Mouse (Mus musculus): ENCODE data around the gene Tfrc. TPM values are rescaled to one million over a fixed set of nuclear protein-coding genes. Genes with fewer than 3 reads are reported as not detected.

Gene Tfrc
- total and polyA plus RNA-seq, 2 experiments from 2014 or later = 35.3 to 112 TPM

GRCm38 (mm10) chr16:32672861-32673560 is 64.3 kb downstream of the Tfrc start:
- peaks cover 76% of the 10 kb centered on the region for H3K36me3 ChIP-seq (ENCODE audit: insufficient read depth)

GRCm38 (mm10) chr16:32674121-32674740 is 65.5 kb downstream of the Tfrc start:
- TF ChIP-seq CTCF (IDR thresholded peaks at IDR 0.05; ENCODE audit: low read depth) = no peak
- no peaks in the 10 kb centered on the region for H3K4me1 ChIP-seq (ENCODE audit: insufficient read depth)
- DNase-seq (no peak), ATAC-seq (no peak)
- peaks cover 83% of the 10 kb centered on the region for H3K36me3 ChIP-seq (ENCODE audit: insufficient read depth)
- H3K9me3 ChIP-seq (ENCODE audit: low read length) = no peaks in the 10 kb centered on the region
- H3K27me3 ChIP-seq (ENCODE audit: insufficient read depth, low read length) = no peaks in the 10 kb centered on the region
- no peak overlapping the region for H3K9ac ChIP-seq
- 92% methylated on average over 17 of the region's 17 CpGs for WGBS
- H3K4me2 ChIP-seq (ENCODE audit: low read depth) = no peak overlapping the region
- no peak overlapping the region for H3K4me3 ChIP-seq (ENCODE audit: low read depth, low read length)
- no peak overlapping the region for H3K27ac ChIP-seq (ENCODE audit: low read depth, low read length)

More at GRCm38 (mm10) chr16:32672861-32673560, 64.3 kb downstream of the Tfrc start:
- no peaks in the 10 kb centered on the region for H3K4me1 ChIP-seq (ENCODE audit: insufficient read depth)
- 79% methylated on average over 13 of the region's 13 CpGs for WGBS
- no peak overlapping the region for H3K4me3 ChIP-seq (ENCODE audit: low read depth, low read length)
- ATAC-seq (no peak), DNase-seq (no peak)
- no peak overlapping the region for H3K4me2 ChIP-seq (ENCODE audit: low read depth)
- H3K27me3 ChIP-seq (ENCODE audit: insufficient read depth, low read length) = no peaks in the 10 kb centered on the region
- TF ChIP-seq CTCF (IDR thresholded peaks at IDR 0.05; ENCODE audit: low read depth) = no peak
- H3K9ac ChIP-seq = no peak overlapping the region
- H3K9me3 ChIP-seq (ENCODE audit: low read length) = no peaks in the 10 kb centered on the region
- no peak overlapping the region for H3K27ac ChIP-seq (ENCODE audit: low read depth, low read length)

GRCm38 (mm10) chr16:32677040-32677700 is 68.5 kb downstream of the Tfrc start:
- ATAC-seq = no peak
- Histone ChIP-seq H3K4me3 (ENCODE audit: low read depth, low read length) (no peak overlapping the region), H3K4me2 (ENCODE audit: low read depth) (no peak overlapping the region), H3K9me3 (ENCODE audit: low read length) (no peaks in the 10 kb centered on the region), H3K27me3 (ENCODE audit: insufficient read depth, low read length) (no peaks in the 10 kb centered on the region), H3K4me1 (ENCODE audit: insufficient read depth) (no peaks in the 10 kb centered on the region), H3K36me3 (ENCODE audit: insufficient read depth) (peaks cover 83% of the 10 kb centered on the region), H3K27ac (ENCODE audit: low read depth, low read length) (no peak overlapping the region), H3K9ac (no peak overlapping the region)
- TF ChIP-seq CTCF (IDR thresholded peaks at IDR 0.05; ENCODE audit: low read depth) = no peak
- no peak for DNase-seq
- WGBS = 82% methylated on average over 10 of the region's 10 CpGs

- H3K4me1 ChIP-seq (ENCODE audit: insufficient read depth) = no peaks in the 10 kb centered on the region
- 78% methylated on average over 14 of the region's 14 CpGs for whole genome bisulfite sequencing
- H3K4me2 ChIP-seq (ENCODE audit: low read depth) = no peak overlapping the region
- no peak overlapping the region for H3K27ac ChIP-seq (ENCODE audit: low read depth, low read length)
- no peak for DNase-seq
- no peak overlapping the region for H3K4me3 ChIP-seq (ENCODE audit: low read depth, low read length)
- H3K36me3 ChIP-seq (ENCODE audit: insufficient read depth) = peaks cover 81% of the 10 kb centered on the region
- H3K27me3 ChIP-seq (ENCODE audit: insufficient read depth, low read length) = no peaks in the 10 kb centered on the region
- H3K9me3 ChIP-seq (ENCODE audit: low read length) = no peaks in the 10 kb centered on the region
- H3K9ac ChIP-seq = no peak overlapping the region
- no peak for TF ChIP-seq CTCF (IDR thresholded peaks at IDR 0.05; ENCODE audit: low read depth)
- ATAC-seq = no peak
These were observed 69.2 kb downstream of the Tfrc start for GRCm38 (mm10) chr16:32677903-32678302.

- H3K9ac ChIP-seq = no peak overlapping the region
- no peaks in the 10 kb centered on the region for H3K9me3 ChIP-seq (ENCODE audit: low read length)
- no peak for DNase-seq
- no peak overlapping the region for H3K27ac ChIP-seq (ENCODE audit: low read depth, low read length)
- no peaks in the 10 kb centered on the region for H3K4me1 ChIP-seq (ENCODE audit: insufficient read depth)
- H3K27me3 ChIP-seq (ENCODE audit: insufficient read depth, low read length) = no peaks in the 10 kb centered on the region
- ATAC-seq = no peak
- H3K4me2 ChIP-seq (ENCODE audit: low read depth) = no peak overlapping the region
- H3K36me3 ChIP-seq (ENCODE audit: insufficient read depth) = peaks cover 77% of the 10 kb centered on the region
- 86% methylated on average over 14 of the region's 14 CpGs for WGBS
- TF ChIP-seq CTCF (IDR thresholded peaks at IDR 0.05; ENCODE audit: low read depth) = no peak
- H3K4me3 ChIP-seq (ENCODE audit: low read depth, low read length) = no peak overlapping the region
These were observed 70.1 kb downstream of the Tfrc start for GRCm38 (mm10) chr16:32678812-32679211.

- no peaks in the 10 kb centered on the region for H3K4me1 ChIP-seq (ENCODE audit: insufficient read depth)
- 93% methylated on average over 16 of the region's 16 CpGs for WGBS
- TF ChIP-seq CTCF (IDR thresholded peaks at IDR 0.05; ENCODE audit: low read depth) = no peak
- no peak overlapping the region for H3K4me3 ChIP-seq (ENCODE audit: low read depth, low read length)
- ATAC-seq (no peak), DNase-seq (no peak)
- no peaks in the 10 kb centered on the region for H3K9me3 ChIP-seq (ENCODE audit: low read length)
- no peak overlapping the region for H3K4me2 ChIP-seq (ENCODE audit: low read depth)
- H3K27me3 ChIP-seq (ENCODE audit: insufficient read depth, low read length) = no peaks in the 10 kb centered on the region
- no peak overlapping the region for H3K27ac ChIP-seq (ENCODE audit: low read depth, low read length)
- no peak overlapping the region for H3K9ac ChIP-seq
- peaks cover 67% of the 10 kb centered on the region for H3K36me3 ChIP-seq (ENCODE audit: insufficient read depth)
These were observed 71.3 kb downstream of the Tfrc start for GRCm38 (mm10) chr16:32679976-32680375.

GRCm38 (mm10) chr16:32680806-32681205 is 72.1 kb downstream of the Tfrc start:
- H3K4me1 ChIP-seq (ENCODE audit: insufficient read depth) = no peaks in the 10 kb centered on the region
- no peaks in the 10 kb centered on the region for H3K9me3 ChIP-seq (ENCODE audit: low read length)
- no peak for TF ChIP-seq CTCF (IDR thresholded peaks at IDR 0.05; ENCODE audit: low read depth)
- no peak overlapping the region for H3K4me2 ChIP-seq (ENCODE audit: low read depth)
- WGBS = 94% methylated on average over 6 of the region's 6 CpGs
- no peak for ATAC-seq
- H3K27me3 ChIP-seq (ENCODE audit: insufficient read depth, low read length) = no peaks in the 10 kb centered on the region
- H3K27ac ChIP-seq (ENCODE audit: low read depth, low read length) = no peak overlapping the region
- DNase-seq = no peak
- no peak overlapping the region for H3K9ac ChIP-seq
- H3K4me3 ChIP-seq (ENCODE audit: low read depth, low read length) = no peak overlapping the region
- peaks cover 62% of the 10 kb centered on the region for H3K36me3 ChIP-seq (ENCODE audit: insufficient read depth)

Data from forebrain, postnatal 0 days (tissue).